Mouse (Mus musculus) kidney, embryonic 16.5 days (tissue): ENCODE measurements around the gene Slc50a1. TPM values are rescaled to one million over a fixed set of nuclear protein-coding genes. Genes with fewer than 3 reads are reported as not detected.
A peak's percentile ranks its signal among the peaks of the same experiment; 100 is the strongest.

Experiments
- ATAC-seq: fragments of 200-750 bp; cut with Nextera tagmentation; 2 replicates; pipeline ENCODE4 v1.8.0; 2017; ENCODE audit warnings: moderate TSS enrichment; ENCODE audit not compliant: low FRiP score, low TSS enrichment
- H3K27ac ChIP-seq: fragments of 300-500 bp; sonication (generic); 2 replicates; pipeline ENCODE4 v1.5.1; 2014; ENCODE audit warnings: low read length
- H3K27me3 ChIP-seq: fragments of 300-500 bp; sonication (generic); 2 replicates; pipeline ENCODE4 v1.6.1; 2014; ENCODE audit warnings: low read length, control low read depth, mixed read lengths; ENCODE audit not compliant: insufficient read depth
- H3K36me3 ChIP-seq: fragments of 300-500 bp; sonication (generic); 2 replicates; pipeline ENCODE4 v1.6.1; 2014; ENCODE audit warnings: low read length, control low read depth, mixed read lengths; ENCODE audit not compliant: insufficient read depth
- H3K4me1 ChIP-seq: fragments of 300-500 bp; sonication (generic); 2 replicates; pipeline ENCODE4 v1.6.1; 2014; ENCODE audit warnings: low read length, control low read depth, mixed read lengths; ENCODE audit not compliant: insufficient read depth
- H3K4me2 ChIP-seq: fragments of 300-500 bp; sonication (generic); replicated peaks from 2 replicates; pipeline ENCODE4 v1.6.1; 2014; ENCODE audit warnings: low read depth, low read length
- H3K4me3 ChIP-seq: fragments of 300-500 bp; sonication (generic); 2 replicates; pipeline ENCODE4 v1.5.1; 2014; ENCODE audit warnings: mild to moderate bottlenecking, low read length
- H3K9ac ChIP-seq: fragments of 300-500 bp; sonication (generic); replicated peaks from 2 replicates; pipeline ENCODE4 v1.6.1; 2014; ENCODE audit warnings: low read length
- H3K9me3 ChIP-seq: fragments of 300-500 bp; sonication (generic); 2 replicates; pipeline ENCODE4 v1.6.1; 2016; ENCODE audit warnings: low read length, control low read depth
- whole genome bisulfite sequencing: fragments of 180-500 bp; shearing (Covaris S2); extraction: QIAGEN DNeasy Blood & Tissue Kit; methylation state at CpG from one replicate; pipeline ENCODE4 v1.1.7; 2014; 5-methylcytosine and 5-hydroxymethylcytosine counted together
- polyA plus RNA-seq: library from polyadenylated mRNA; unstranded; fragments of >200 nt; fragmentation: Nextera tagmentation; extraction: Ambion mirVana; gene quantifications from 2 replicates; pipeline ENCODE4 v1.2.1, GENCODE M21; 2015

Gene Slc50a1
- polyA plus RNA-seq, 1 experiment from 2014 or later = 58.8 TPM

GRCm38 (mm10) chr3:89250435-89251040 is 19.8 kb downstream of the Slc50a1 start:
- peaks cover 10% of the 10 kb centered on the region; the same call in 1 of the 2 replicates for H3K36me3 ChIP-seq
- no peak overlapping the region for H3K4me3 ChIP-seq
- H3K27ac ChIP-seq = peak overlapping the region; percentile 52; the same call in 1 of the 2 replicates
- no peaks in the 10 kb centered on the region for H3K9me3 ChIP-seq
- peaks cover 31% of the 10 kb centered on the region for H3K4me1 ChIP-seq
- no peak overlapping the region for H3K4me2 ChIP-seq
- 16% methylated on average over 7 of the region's 7 CpGs for WGBS
- ATAC-seq = 0 out of 2 replicates have a peak, but pooled peaks have one; percentile 3
- no peak overlapping the region for H3K9ac ChIP-seq
- H3K27me3 ChIP-seq = no peaks in the 10 kb centered on the region

- Histone ChIP-seq H3K4me3 (peak overlapping the region; percentile 89), H3K9me3 (no peaks in the 10 kb centered on the region), H3K4me1 (peaks cover 59% of the 10 kb centered on the region), H3K9ac (peak overlapping the region; percentile 86), H3K36me3 (peaks cover 10% of the 10 kb centered on the region; the same call in 1 of the 2 replicates), H3K27me3 (peaks cover 7% of the 10 kb centered on the region; the same call in 1 of the 2 replicates), H3K4me2 (peak overlapping the region; percentile 92), H3K27ac (no peak overlapping the region)
- 75% methylated on average over 4 of the region's 4 CpGs for WGBS
- no peak for ATAC-seq
Measured at GRCm38 (mm10) chr3:89247466-89247865, 22.9 kb downstream of the Slc50a1 start.

- peaks cover 7% of the 10 kb centered on the region; the same call in 1 of the 2 replicates for H3K27me3 ChIP-seq
- peak within 1 kb of the TSS; percentile 86 for H3K9ac ChIP-seq
- ATAC-seq = peak; percentile 59
- no peaks in the 10 kb centered on the region for H3K9me3 ChIP-seq
- H3K4me2 ChIP-seq = peak within 1 kb of the TSS; percentile 92
- peak within 1 kb of the TSS; percentile 89 for H3K4me3 ChIP-seq
- peaks cover 53% of the 10 kb centered on the region for H3K4me1 ChIP-seq
- H3K27ac ChIP-seq = peak within 1 kb of the TSS; percentile 84
- WGBS = under 1% methylated on average over 42 of the region's 42 CpGs
- peaks cover 10% of the 10 kb centered on the region; the same call in 1 of the 2 replicates for H3K36me3 ChIP-seq
Measured at GRCm38 (mm10) chr3:89246261-89247100, 23.9 kb downstream of the Slc50a1 start, which contains the start of gene Trim46. Gene Trim46 (minus strand): TSS chr3:89246309.

- H3K27ac ChIP-seq = peak within 1 kb of the TSS; percentile 84
- H3K9ac ChIP-seq = peak within 1 kb of the TSS; percentile 86
- H3K36me3 ChIP-seq = peaks cover 10% of the 10 kb centered on the region; the same call in 1 of the 2 replicates
- 0 out of 2 replicates have a peak, but pooled peaks have one; percentile 3 for ATAC-seq
- peak within 1 kb of the TSS; percentile 92 for H3K4me2 ChIP-seq
- peaks cover 7% of the 10 kb centered on the region; the same call in 1 of the 2 replicates for H3K27me3 ChIP-seq
- peaks cover 47% of the 10 kb centered on the region for H3K4me1 ChIP-seq
- WGBS = 3% methylated on average over 20 of the region's 20 CpGs
- H3K4me3 ChIP-seq = peak within 1 kb of the TSS; percentile 89
- no peaks in the 10 kb centered on the region for H3K9me3 ChIP-seq
Measured at GRCm38 (mm10) chr3:89245688-89246171, 24.6 kb downstream of the Slc50a1 start, which contains the start of gene Krtcap2. Gene Krtcap2 (plus strand): TSS chr3:89245966.

GRCm38 (mm10) chr3:89244982-89245687 is 25.2 kb downstream of the Slc50a1 start:
- peaks cover 7% of the 10 kb centered on the region; the same call in 1 of the 2 replicates for H3K27me3 ChIP-seq
- H3K4me2 ChIP-seq = peak overlapping the region; percentile 92
- H3K9me3 ChIP-seq = no peaks in the 10 kb centered on the region
- peak overlapping the region; percentile 65 for H3K9ac ChIP-seq
- peak overlapping the region; percentile 65; the same call in 1 of the 2 replicates for H3K27ac ChIP-seq
- peak overlapping the region; percentile 89 for H3K4me3 ChIP-seq
- 0 out of 2 replicates have a peak, but pooled peaks have one; percentile 5 for ATAC-seq
- H3K4me1 ChIP-seq = peaks cover 43% of the 10 kb centered on the region
- H3K36me3 ChIP-seq = peaks cover 10% of the 10 kb centered on the region; the same call in 1 of the 2 replicates
- under 1% methylated on average over 23 of the region's 26 CpGs for WGBS

- Histone ChIP-seq H3K27ac (peak overlapping the region; percentile 65), H3K9me3 (no peaks in the 10 kb centered on the region), H3K4me3 (peak overlapping the region; percentile 89), H3K36me3 (peaks cover 7% of the 10 kb centered on the region; the same call in 1 of the 2 replicates), H3K4me1 (peaks cover 43% of the 10 kb centered on the region), H3K4me2 (peak overlapping the region; percentile 92), H3K9ac (peak overlapping the region; percentile 65), H3K27me3 (peaks cover 7% of the 10 kb centered on the region; the same call in 1 of the 2 replicates)
- 10% methylated on average over 25 of the region's 25 CpGs for WGBS
- peak; percentile 6; the same call in 1 of the 2 replicates for ATAC-seq
Measured at GRCm38 (mm10) chr3:89244158-89244981, 26.0 kb downstream of the Slc50a1 start.

- Histone ChIP-seq H3K4me1 (peaks cover 43% of the 10 kb centered on the region), H3K9me3 (no peaks in the 10 kb centered on the region), H3K27ac (peak overlapping the region; percentile 43; the same call in 1 of the 2 replicates), H3K4me2 (peak overlapping the region; percentile 92), H3K36me3 (0 out of 2 replicates have a peak, but pooled peaks cover 2% of the 10 kb centered on the region), H3K9ac (0 out of 2 replicates have a peak overlapping the region, but pooled peaks have one; percentile 26), H3K4me3 (peak overlapping the region; percentile 89), H3K27me3 (peaks cover 7% of the 10 kb centered on the region; the same call in 1 of the 2 replicates)
- ATAC-seq = peak; percentile 59
- WGBS = 12% methylated on average over 14 of the region's 14 CpGs
Measured at GRCm38 (mm10) chr3:89243609-89244008, 26.8 kb downstream of the Slc50a1 start.

GRCm38 (mm10) chr3:89242331-89242895 is 28.0 kb downstream of the Slc50a1 start:
- 0 out of 2 replicates have a peak, but pooled peaks cover 3% of the 10 kb centered on the region for H3K36me3 ChIP-seq
- H3K9me3 ChIP-seq = no peaks in the 10 kb centered on the region
- no peak overlapping the region for H3K27ac ChIP-seq
- H3K9ac ChIP-seq = no peak overlapping the region
- H3K4me1 ChIP-seq = peaks cover 48% of the 10 kb centered on the region
- H3K27me3 ChIP-seq = peaks cover 7% of the 10 kb centered on the region; the same call in 1 of the 2 replicates
- H3K4me3 ChIP-seq = no peak overlapping the region
- WGBS = 72% methylated on average over 9 of the region's 9 CpGs
- no peak overlapping the region for H3K4me2 ChIP-seq
- no peak for ATAC-seq
